Mouse (Mus musculus): Measurements from ENCODE around the gene Rbmy. TPM values are rescaled to one million over a fixed set of nuclear protein-coding genes. Genes with fewer than 3 reads are reported as not detected.
"Not testable (repeated sequence)": the region's sequence is repeated elsewhere in the genome, so short reads cannot be mapped to it uniquely, and the experiment has no call there.

Gene Rbmy
- total RNA-seq (2015; ENCODE audit: low replicate concordance) (not detected in 2 replicates), total RNA-seq (2017; ENCODE audit: low replicate concordance) (not detected in 2 replicates)

DNA sequence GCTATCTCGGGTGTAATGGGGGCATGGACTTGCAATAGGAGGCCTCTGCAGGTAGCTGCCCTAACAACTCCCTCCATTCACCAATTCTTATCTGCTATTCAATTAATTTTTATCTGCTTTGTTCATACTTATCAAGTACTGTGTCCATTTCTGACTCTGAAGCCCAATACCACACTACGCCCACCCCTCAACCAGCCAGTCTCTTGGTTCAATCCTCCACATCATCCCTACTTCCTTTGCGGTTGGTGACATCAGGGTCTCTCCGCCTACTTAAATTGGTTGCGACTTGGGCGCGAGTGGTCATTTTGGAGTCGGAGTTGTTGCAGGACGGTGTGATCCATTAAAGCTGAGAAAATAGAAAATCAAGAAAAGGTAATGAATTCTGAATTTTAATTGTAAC, at the start of gene Rbmy, which contains the start of gene Gm10256:
Gene Rbmy (plus strand): TSS at position 301 of the 400 bp plus-strand sequence.
Gene Gm10256 (plus strand): TSS at position 320 of the 400 bp plus-strand sequence.
- not testable (repeated sequence) for ATAC-seq (replicated peaks; ENCODE audit: low FRiP score, poor library complexity, severe bottlenecking)

DNA sequence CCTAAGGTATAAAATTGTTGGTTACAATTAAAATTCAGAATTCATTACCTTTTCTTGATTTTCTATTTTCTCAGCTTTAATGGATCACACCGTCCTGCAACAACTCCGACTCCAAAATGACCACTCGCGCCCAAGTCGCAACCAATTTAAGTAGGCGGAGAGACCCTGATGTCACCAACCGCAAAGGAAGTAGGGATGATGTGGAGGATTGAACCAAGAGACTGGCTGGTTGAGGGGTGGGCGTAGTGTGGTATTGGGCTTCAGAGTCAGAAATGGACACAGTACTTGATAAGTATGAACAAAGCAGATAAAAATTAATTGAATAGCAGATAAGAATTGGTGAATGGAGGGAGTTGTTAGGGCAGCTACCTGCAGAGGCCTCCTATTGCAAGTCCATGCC, 34.4 kb upstream of the Rbmy start, which contains the start of gene Gm4064:
Gene Gm4064 (minus strand): TSS at position 101 of the 400 bp plus-strand sequence.
- not testable (repeated sequence) for ATAC-seq (replicated peaks; ENCODE audit: low FRiP score, poor library complexity, severe bottlenecking)

Other genes with a start within 250 kb of the Rbmy start
- gene H2al2c, start 231.6 kb upstream of the Rbmy start, total RNA-seq (2015; ENCODE audit: low replicate concordance): not detected in 2 replicates
- not detected in 2 replicates for gene H2al2c, start 231.6 kb upstream of the Rbmy start, total RNA-seq (2017; ENCODE audit: low replicate concordance)
- not detected in 2 replicates for gene Sry, start 167.0 kb upstream of the Rbmy start, total RNA-seq (2015; ENCODE audit: low replicate concordance)
- gene Sry, start 167.0 kb upstream of the Rbmy start, total RNA-seq (2017; ENCODE audit: low replicate concordance): not detected in 2 replicates
- gene H2al2b, start 110.0 kb upstream of the Rbmy start, total RNA-seq (2015; ENCODE audit: low replicate concordance): not detected in 2 replicates
- gene H2al2b, start 110.0 kb upstream of the Rbmy start, total RNA-seq (2017; ENCODE audit: low replicate concordance): not detected in 2 replicates
- gene Gm4064, start 34.5 kb upstream of the Rbmy start, total RNA-seq (2015; ENCODE audit: low replicate concordance): not detected in 2 replicates
- gene Gm4064, start 34.5 kb upstream of the Rbmy start, total RNA-seq (2017; ENCODE audit: low replicate concordance): not detected in 2 replicates
- gene Gm10256, start within 50 bp of the Rbmy start, total RNA-seq (2015; ENCODE audit: low replicate concordance): not detected in 2 replicates
- not detected in 2 replicates for gene Gm10256, start within 50 bp of the Rbmy start, total RNA-seq (2017; ENCODE audit: low replicate concordance)
- not detected in 2 replicates for gene Gm10352, start 70.3 kb downstream of the Rbmy start, total RNA-seq (2015; ENCODE audit: low replicate concordance)
- gene Gm10352, start 70.3 kb downstream of the Rbmy start, total RNA-seq (2017; ENCODE audit: low replicate concordance): not detected in 2 replicates
- not detected in 2 replicates for gene Gm29289, start 101.9 kb downstream of the Rbmy start, total RNA-seq (2015; ENCODE audit: low replicate concordance)
- not detected in 2 replicates for gene Gm29289, start 101.9 kb downstream of the Rbmy start, total RNA-seq (2017; ENCODE audit: low replicate concordance)